Mouse (Mus musculus) limb, embryonic 10.5 days (tissue): Measurements from ENCODE around the gene Cacna1g. TPM values are rescaled to one million over a fixed set of nuclear protein-coding genes. Genes with fewer than 3 reads are reported as not detected.
A peak's percentile ranks its signal among the peaks of the same experiment; 100 is the strongest.

Source experiments
- DNase-seq: peaks from one replicate; pipeline ENCODE4 v3.0.0-alpha.2; 2017; ENCODE audit warnings: low spot score
- H3K27ac ChIP-seq: fragments of 300-500 bp; sonication (generic); 2 replicates; pipeline ENCODE4 v1.5.1; 2016; ENCODE audit warnings: mild to moderate bottlenecking
- H3K27me3 ChIP-seq: fragments of 300-500 bp; sonication (generic); 2 replicates; pipeline ENCODE4 v1.6.1; 2016; ENCODE audit warnings: low read depth, mild to moderate bottlenecking; ENCODE audit not compliant: poor library complexity, severe bottlenecking
- H3K36me3 ChIP-seq: fragments of 300-500 bp; sonication (generic); 2 replicates; pipeline ENCODE4 v1.6.1; 2016; ENCODE audit warnings: mild to moderate bottlenecking, moderate library complexity
- H3K4me1 ChIP-seq: fragments of 300-500 bp; sonication (generic); 2 replicates; pipeline ENCODE4 v1.6.1; 2016
- H3K4me3 ChIP-seq: fragments of 300-500 bp; sonication (generic); 2 replicates; pipeline ENCODE4 v1.5.1; 2016; ENCODE audit warnings: mild to moderate bottlenecking, moderate library complexity
- H3K9me3 ChIP-seq: fragments of 300-500 bp; sonication (generic); replicated peaks from 2 replicates; pipeline ENCODE4 v1.6.1; 2016; ENCODE audit warnings: mild to moderate bottlenecking
- WGBS: fragments of 180-500 bp; shearing (Covaris S2); methylation state at CpG from one replicate; pipeline ENCODE4 v1.1.7; 2016; 5-methylcytosine and 5-hydroxymethylcytosine counted together
- polyA plus RNA-seq: library from polyadenylated mRNA; unstranded; fragments of >200 nt; fragmentation: Nextera tagmentation; extraction: Ambion mirVana; gene quantifications from 2 replicates; pipeline ENCODE4 v1.2.1, GENCODE M21; 2016

Cacna1g gene
- polyA plus RNA-seq, 1 experiment from 2014 or later: 21.4 TPM

DNA sequence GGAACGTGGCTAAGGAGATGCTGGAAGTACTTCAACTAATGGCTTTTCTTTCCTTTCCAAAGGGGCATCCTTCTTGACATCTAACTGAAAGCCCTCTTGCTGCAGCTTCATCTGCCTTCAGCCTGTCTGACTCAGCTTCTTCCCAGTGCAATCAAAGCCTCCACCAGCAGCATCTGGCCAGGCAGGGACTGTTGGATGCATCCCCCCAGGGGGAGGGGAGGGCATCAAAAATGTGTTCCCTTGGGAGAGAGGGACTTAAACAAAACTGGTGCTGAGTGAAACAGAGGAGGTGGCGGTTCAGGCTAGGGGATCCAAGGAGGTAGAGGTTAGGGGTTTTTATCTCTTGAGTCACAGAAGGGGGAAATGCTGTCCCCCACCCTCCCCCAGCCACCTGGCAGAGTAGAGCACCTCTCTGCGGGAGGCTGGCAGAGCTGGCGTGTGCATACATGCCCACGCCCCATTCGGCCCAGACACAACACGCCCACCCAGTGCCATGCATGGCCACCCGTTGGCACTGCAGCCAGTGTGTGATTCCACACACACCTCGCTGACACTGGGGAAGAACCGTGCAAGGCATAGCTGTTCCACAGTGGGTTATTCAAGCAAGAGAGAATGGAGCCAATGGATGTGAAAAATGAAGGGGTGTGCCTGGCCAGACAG is 18.7 kb downstream of the Cacna1g start:
- H3K27ac ChIP-seq: 0 out of 2 replicates have a peak overlapping the region, but pooled peaks have one; percentile 54
- WGBS: 79% methylated on average over 10 of the region's 10 CpGs
- H3K4me1 ChIP-seq: peaks cover 32% of the 10 kb centered on the region
- H3K27me3 ChIP-seq: no peaks in the 10 kb centered on the region
- DNase-seq: no peak
- no peak overlapping the region for H3K4me3 ChIP-seq
- H3K36me3 ChIP-seq: peaks cover 88% of the 10 kb centered on the region
- no peaks in the 10 kb centered on the region for H3K9me3 ChIP-seq

DNA sequence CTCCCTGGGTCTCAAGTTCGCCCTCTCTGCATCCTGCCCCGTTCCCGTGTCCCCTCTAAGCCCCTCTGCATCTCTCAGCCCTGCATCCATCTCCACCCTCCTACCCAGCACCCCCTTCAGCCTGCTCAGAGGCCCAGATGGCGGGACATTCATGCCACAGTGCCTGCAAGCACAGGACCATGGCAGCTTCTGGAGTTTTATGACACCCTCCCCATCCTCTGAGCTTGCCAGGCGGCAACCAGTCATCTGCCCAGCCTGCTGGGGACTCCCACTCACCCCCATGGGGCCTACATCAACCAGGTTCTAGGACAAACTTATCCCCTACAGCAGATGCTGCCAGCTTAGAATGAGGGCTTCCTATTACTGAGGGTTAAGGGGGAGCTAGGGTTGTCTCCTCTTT is 19.2 kb downstream of the Cacna1g start:
- WGBS: 64% methylated on average over 5 of the region's 5 CpGs
- no peak for DNase-seq
- Histone ChIP-seq H3K27me3 (no peaks in the 10 kb centered on the region), H3K36me3 (peaks cover 88% of the 10 kb centered on the region), H3K4me1 (peaks cover 38% of the 10 kb centered on the region), H3K4me3 (no peak overlapping the region), H3K9me3 (no peaks in the 10 kb centered on the region), H3K27ac (no peak overlapping the region)

DNA sequence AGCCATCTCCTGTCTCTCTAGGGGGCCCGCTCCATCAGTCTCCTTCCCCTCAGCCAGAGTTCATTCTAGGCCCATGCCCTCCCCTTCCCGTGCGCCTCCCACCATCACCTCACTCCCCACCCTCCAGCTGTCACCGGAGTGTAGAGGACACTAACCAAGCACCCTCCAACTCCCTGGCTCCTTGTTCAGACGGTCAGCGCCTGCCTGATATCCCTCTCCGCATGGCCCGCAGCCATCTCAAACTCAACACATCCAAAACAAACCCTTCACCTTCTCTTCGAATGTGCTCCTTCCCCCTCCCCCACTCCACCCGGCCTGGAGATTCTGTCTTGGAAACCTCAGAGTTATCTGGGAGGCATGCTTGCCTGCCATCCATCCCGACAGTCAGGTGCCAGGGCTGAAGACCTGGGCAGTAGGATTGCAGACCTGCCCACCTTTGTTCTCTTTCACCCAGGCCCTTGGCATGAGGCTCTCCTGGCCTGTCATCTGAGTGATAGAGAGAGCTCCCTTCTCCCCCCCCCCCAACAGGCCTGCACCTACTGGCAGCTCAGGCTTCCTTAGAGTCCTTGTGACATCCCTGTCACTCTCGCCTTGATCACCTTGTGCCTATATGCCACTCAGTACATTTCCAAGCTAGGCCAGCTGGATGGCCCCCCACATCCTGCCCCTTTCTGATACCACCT is 22.8 kb downstream of the Cacna1g start:
- Histone ChIP-seq H3K27ac (no peak overlapping the region), H3K4me1 (peaks cover 37% of the 10 kb centered on the region)
- 44% methylated on average over 12 of the region's 12 CpGs for WGBS

GRCm38 (mm10) chr11:94449886-94450285 is 24.1 kb downstream of the Cacna1g start:
- 68% methylated on average over 5 of the region's 5 CpGs for WGBS
- Histone ChIP-seq H3K4me3 (no peak overlapping the region), H3K27me3 (no peaks in the 10 kb centered on the region), H3K36me3 (peaks cover 79% of the 10 kb centered on the region), H3K27ac (no peak overlapping the region), H3K4me1 (peaks cover 27% of the 10 kb centered on the region), H3K9me3 (no peaks in the 10 kb centered on the region)
- DNase-seq: no peak

More for the DNA sequence above, 22.8 kb downstream of the Cacna1g start:
- H3K36me3 ChIP-seq: peaks cover 80% of the 10 kb centered on the region
- H3K27me3 ChIP-seq: no peaks in the 10 kb centered on the region
- no peaks in the 10 kb centered on the region for H3K9me3 ChIP-seq
- DNase-seq: no peak
- H3K4me3 ChIP-seq: no peak overlapping the region

DNA sequence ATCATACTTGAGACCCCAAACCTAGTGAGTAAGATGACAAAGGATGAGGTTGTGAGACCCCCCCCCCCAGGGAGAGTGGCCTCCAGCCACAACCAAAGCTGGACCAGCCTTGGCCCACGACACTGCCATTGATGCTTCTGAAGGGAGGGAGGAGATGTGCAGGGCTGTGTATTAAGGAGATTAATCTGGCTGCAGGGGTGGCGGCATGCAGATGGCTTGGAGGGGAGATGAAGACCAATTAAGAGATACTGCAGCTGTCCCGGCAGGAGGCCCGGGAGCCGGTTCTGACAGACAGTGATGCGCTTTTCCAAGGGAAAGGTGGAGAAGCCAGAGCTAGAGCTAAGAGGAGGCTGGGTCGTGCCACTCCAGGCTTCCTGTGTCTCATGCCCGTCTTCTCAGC is 24.8 kb downstream of the Cacna1g start:
- peaks cover 78% of the 10 kb centered on the region for H3K36me3 ChIP-seq
- no peak for DNase-seq
- H3K4me3 ChIP-seq: no peak overlapping the region
- H3K4me1 ChIP-seq: peaks cover 27% of the 10 kb centered on the region
- no peak overlapping the region for H3K27ac ChIP-seq
- no peaks in the 10 kb centered on the region for H3K27me3 ChIP-seq
- 63% methylated on average over 8 of the region's 8 CpGs for WGBS
- no peaks in the 10 kb centered on the region for H3K9me3 ChIP-seq

DNA sequence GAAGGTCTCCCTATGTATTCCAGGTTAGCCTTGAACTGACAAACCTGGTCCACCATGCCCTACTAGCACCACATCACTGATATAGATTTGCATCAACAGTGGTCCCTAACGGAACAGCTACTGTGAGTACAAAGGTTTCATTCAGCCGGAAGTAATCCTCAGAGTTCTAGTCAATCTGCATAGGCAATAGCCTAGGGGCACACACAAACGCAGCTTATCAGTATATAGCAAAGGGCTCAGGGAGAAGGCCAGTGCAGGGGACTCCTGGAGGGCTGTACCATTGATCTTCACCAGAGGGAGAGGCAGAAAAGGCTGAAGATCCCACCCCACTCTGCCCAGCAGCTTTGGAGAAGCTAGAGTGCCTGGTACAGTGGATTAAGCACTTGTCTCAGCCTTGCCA is 27.0 kb downstream of the Cacna1g start:
- Histone ChIP-seq H3K4me1 (peaks cover 48% of the 10 kb centered on the region), H3K27ac (no peak overlapping the region), H3K9me3 (no peaks in the 10 kb centered on the region), H3K27me3 (no peaks in the 10 kb centered on the region), H3K36me3 (peaks cover 89% of the 10 kb centered on the region), H3K4me3 (no peak overlapping the region)
- WGBS: 55% methylated on average over 3 of the region's 3 CpGs
- no peak for DNase-seq

- H3K27ac ChIP-seq: no peak overlapping the region
- WGBS: 50% methylated on average over 4 of the region's 4 CpGs
- no peak overlapping the region for H3K4me3 ChIP-seq
- no peaks in the 10 kb centered on the region for H3K27me3 ChIP-seq
- H3K36me3 ChIP-seq: peaks cover 90% of the 10 kb centered on the region
- H3K9me3 ChIP-seq: no peaks in the 10 kb centered on the region
- DNase-seq: no peak
- peaks cover 49% of the 10 kb centered on the region for H3K4me1 ChIP-seq
These were observed 28.7 kb downstream of the Cacna1g start for GRCm38 (mm10) chr11:94445300-94445699.

- no peak overlapping the region for H3K27ac ChIP-seq
- H3K36me3 ChIP-seq: peaks cover 90% of the 10 kb centered on the region
- WGBS: 74% methylated on average over 5 of the region's 5 CpGs
- peaks cover 47% of the 10 kb centered on the region for H3K4me1 ChIP-seq
- no peak for DNase-seq
- H3K9me3 ChIP-seq: no peaks in the 10 kb centered on the region
- no peak overlapping the region for H3K4me3 ChIP-seq
- H3K27me3 ChIP-seq: no peaks in the 10 kb centered on the region
These were observed 29.2 kb downstream of the Cacna1g start for GRCm38 (mm10) chr11:94444829-94445228.

DNA sequence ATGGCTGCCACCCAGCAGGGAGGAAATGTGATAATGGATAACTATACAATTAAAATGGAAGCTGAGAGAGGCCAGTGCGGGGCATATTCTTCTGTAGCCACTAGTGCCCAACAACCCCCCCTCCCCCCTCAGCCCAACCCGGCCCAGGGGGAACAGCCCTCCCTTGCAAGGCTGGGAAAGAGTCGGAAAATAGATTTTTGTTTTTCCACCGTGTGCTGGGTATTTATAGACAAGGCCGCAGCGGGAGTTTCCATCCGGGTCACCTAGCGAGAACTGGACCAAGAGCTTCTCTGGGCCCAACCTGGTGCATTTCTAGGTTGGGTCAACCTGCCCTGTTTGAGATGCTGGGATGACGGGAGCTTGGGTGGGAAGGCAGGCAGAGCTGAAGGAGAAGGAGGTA is 32.2 kb downstream of the Cacna1g start:
- 79% methylated on average over 9 of the region's 9 CpGs for WGBS
- no peaks in the 10 kb centered on the region for H3K27me3 ChIP-seq
- H3K4me3 ChIP-seq: no peak overlapping the region
- no peak for DNase-seq
- H3K9me3 ChIP-seq: no peaks in the 10 kb centered on the region
- H3K36me3 ChIP-seq: peaks cover 90% of the 10 kb centered on the region
- H3K27ac ChIP-seq: 0 out of 2 replicates have a peak overlapping the region, but pooled peaks have one; percentile 47
- peaks cover 63% of the 10 kb centered on the region for H3K4me1 ChIP-seq

DNA sequence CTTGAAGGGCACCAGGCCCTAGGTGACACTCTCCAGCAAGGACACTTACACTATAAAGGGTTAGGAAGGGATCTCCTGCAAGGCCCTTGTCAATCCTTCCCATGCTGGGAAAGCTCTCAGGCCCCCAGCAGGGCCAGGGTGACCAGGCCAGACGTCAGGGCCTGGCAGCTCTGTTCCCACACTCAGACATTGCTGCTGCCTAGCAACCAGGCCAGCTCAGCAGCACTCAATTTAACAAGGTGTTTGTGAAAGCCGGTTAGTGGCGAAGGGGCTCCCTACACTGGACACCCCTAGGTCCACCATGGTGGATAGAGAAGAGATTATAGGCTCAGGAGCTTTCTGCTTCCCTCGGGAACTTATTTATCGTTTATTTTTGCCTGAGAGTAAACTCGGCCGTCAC is 32.9 kb downstream of the Cacna1g start:
- Histone ChIP-seq H3K4me3 (no peak overlapping the region), H3K4me1 (peaks cover 63% of the 10 kb centered on the region), H3K27me3 (no peaks in the 10 kb centered on the region), H3K9me3 (no peaks in the 10 kb centered on the region), H3K27ac (peak overlapping the region; percentile 47; the same call in 1 of the 2 replicates), H3K36me3 (peaks cover 93% of the 10 kb centered on the region)
- no peak for DNase-seq
- 41% methylated on average over 7 of the region's 7 CpGs for WGBS

GRCm38 (mm10) chr11:94440421-94440820 is 33.6 kb downstream of the Cacna1g start:
- H3K4me3 ChIP-seq: no peak overlapping the region
- no peak overlapping the region for H3K27ac ChIP-seq
- 92% methylated on average over 6 of the region's 6 CpGs for WGBS
- peaks cover 93% of the 10 kb centered on the region for H3K36me3 ChIP-seq
- H3K4me1 ChIP-seq: peaks cover 63% of the 10 kb centered on the region
- H3K9me3 ChIP-seq: no peaks in the 10 kb centered on the region
- DNase-seq: no peak
- H3K27me3 ChIP-seq: no peaks in the 10 kb centered on the region

GRCm38 (mm10) chr11:94429011-94429651 is 44.9 kb downstream of the Cacna1g start:
- peak overlapping the region; percentile 89 for H3K27ac ChIP-seq
- peaks cover 44% of the 10 kb centered on the region for H3K27me3 ChIP-seq
- H3K4me1 ChIP-seq: peaks cover 62% of the 10 kb centered on the region
- 21% methylated on average over 9 of the region's 9 CpGs for WGBS
- peaks cover 94% of the 10 kb centered on the region for H3K36me3 ChIP-seq
- 0 out of 2 replicates have a peak overlapping the region, but pooled peaks have one; percentile 22 for H3K4me3 ChIP-seq
- no peaks in the 10 kb centered on the region for H3K9me3 ChIP-seq
- no peak for DNase-seq
